Mouse (Mus musculus): ENCODE data around the gene A630095N17Rik. TPM values are rescaled to one million over a fixed set of nuclear protein-coding genes. Genes with fewer than 3 reads are reported as not detected.

Gene A630095N17Rik
- total and polyA plus RNA-seq, 3 experiments: 0.30 to 0.74 (median 0.74) TPM

DNA sequence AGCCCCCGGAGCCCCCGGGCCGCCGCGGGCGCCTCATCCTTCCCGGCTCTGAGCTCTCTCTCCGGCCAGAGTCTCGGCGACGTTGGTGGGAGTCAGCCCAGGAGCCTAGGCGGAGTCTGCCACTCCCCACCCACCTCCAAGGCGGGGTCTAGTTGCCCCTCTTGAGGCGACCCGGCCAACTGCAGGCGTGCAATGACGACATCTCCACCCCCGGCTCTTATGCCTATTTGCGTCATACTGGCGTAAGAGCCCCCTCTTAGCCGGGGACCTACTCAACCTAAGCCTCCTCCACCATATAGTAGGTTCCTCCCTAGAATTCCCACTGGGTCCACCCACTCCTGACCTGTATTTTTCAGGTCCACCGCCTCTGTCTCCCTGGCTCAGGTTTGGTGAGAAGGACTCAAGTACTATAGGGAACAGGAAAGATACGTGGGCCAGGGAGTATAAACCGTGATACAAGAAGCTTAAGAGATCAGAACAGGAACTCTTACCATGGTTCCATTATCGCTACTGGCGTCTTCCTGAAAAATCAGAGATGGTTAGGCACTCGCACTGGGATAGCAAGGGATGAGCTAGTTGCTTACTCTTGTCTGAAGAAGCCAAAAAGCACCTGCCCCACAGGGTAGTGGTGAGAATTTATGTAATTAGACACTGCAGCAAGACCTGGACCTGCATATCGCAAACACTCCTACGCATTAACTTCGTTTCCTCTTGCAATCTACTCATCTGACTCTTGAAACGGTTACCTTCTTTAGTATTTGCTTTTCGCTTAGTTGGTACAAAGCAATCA lies 32.4 kb upstream of the A630095N17Rik start, which contains the start of gene Ptprn:
Gene Ptprn (minus strand): TSS at position 412 of the 790 bp plus-strand sequence.
- no peak for TF ChIP-seq TBP (conservative IDR thresholded peaks at IDR 0.05; ENCODE audit: low read depth, low read length)
- no peak for TF ChIP-seq NELFE (IDR thresholded peaks at IDR 0.05; ENCODE audit: low read depth, low read length)
- TF ChIP-seq MEF2A (IDR thresholded peaks at IDR 0.05; ENCODE audit: borderline replicate concordance, low read depth, low read length): no peak
- TF ChIP-seq USF2 (conservative IDR thresholded peaks at IDR 0.05; ENCODE audit: low read depth, low read length): no peak
- TF ChIP-seq NRF1 (IDR thresholded peaks at IDR 0.05; ENCODE audit: low read depth, low read length): no peak
- no peak for TF ChIP-seq USF1 (IDR thresholded peaks at IDR 0.05; ENCODE audit: low read depth, low read length)
- no peak for TF ChIP-seq RAD21 (IDR thresholded peaks at IDR 0.05; ENCODE audit: low read depth, low read length)
- no peak for TF ChIP-seq CHD2 (IDR thresholded peaks at IDR 0.05; ENCODE audit: low read length)

DNA sequence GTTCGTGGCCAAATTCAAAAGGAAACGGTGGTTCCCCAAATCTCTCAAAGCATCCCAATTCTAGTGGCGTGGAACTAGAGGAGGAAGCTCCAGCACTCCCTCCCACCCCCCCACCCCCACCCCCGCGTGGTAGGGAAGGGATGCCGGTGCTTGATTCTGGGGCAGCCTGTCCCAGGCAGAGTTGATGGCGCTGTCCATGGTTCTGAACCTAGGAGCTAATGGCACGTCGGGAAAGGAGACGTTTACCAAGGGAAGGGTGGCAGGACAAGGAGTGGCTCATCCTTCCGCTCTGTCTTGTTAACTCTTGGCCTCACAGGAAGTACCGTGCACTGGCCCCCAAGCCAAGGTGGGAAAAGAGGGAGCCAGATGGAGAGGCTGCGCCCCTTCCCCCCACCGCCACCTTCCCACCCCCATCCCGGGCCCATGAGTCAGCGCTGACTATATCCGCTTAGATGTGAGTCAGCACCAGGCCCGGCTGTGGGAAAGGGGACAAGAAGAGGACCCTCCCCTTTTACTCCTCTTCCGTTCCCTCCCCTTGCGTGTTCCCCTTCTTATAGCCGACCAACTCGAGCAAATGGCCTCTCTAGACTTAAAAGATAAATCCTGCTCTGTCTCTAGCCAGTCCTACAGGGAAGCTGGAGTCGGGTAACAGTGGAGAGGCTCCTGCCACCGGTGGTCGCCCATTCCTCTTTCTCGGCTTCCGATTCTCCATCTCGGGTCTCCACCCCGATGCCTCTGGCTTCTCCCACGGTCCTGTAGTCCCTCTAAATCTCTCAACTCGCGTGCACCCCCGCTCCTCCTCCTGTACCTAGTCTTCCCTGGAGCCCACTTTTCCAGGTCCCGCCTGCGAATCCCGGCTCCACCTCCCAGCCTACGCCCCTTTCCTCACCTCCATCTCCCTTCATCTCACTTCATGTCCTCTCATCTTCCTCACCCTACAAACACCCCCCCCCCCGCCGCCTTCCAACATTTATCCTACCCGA lies 31.4 kb upstream of the A630095N17Rik start:
- TF ChIP-seq ZC3H11A (IDR thresholded peaks at IDR 0.05; ENCODE audit: low read depth, low read length) (no peak), NRF1 (IDR thresholded peaks at IDR 0.05; ENCODE audit: low read depth, low read length) (no peak), TBP (conservative IDR thresholded peaks at IDR 0.05; ENCODE audit: low read depth, low read length) (no peak), ZKSCAN1 (IDR thresholded peaks at IDR 0.05; ENCODE audit: borderline replicate concordance, low read depth, low read length) (no peak), CHD1 (IDR thresholded peaks at IDR 0.05; ENCODE audit: low read depth, low read length) (no peak), MEF2A (IDR thresholded peaks at IDR 0.05; ENCODE audit: borderline replicate concordance, low read depth, low read length) (no peak), HCFC1 (IDR thresholded peaks at IDR 0.05; ENCODE audit: low read depth, low read length) (no peak), JUN (IDR thresholded peaks at IDR 0.05; ENCODE audit: insufficient read depth, low read depth, low read length) (no peak), SIN3A (IDR thresholded peaks at IDR 0.05; ENCODE audit: low read length) (no peak), MXI1 (IDR thresholded peaks at IDR 0.05; ENCODE audit: low read depth, low read length) (no peak), TCF12 (IDR thresholded peaks at IDR 0.05; ENCODE audit: low read depth, low read length) (no peak), EP300 (IDR thresholded peaks at IDR 0.05; ENCODE audit: low read length) (no peak), USF1 (IDR thresholded peaks at IDR 0.05; ENCODE audit: low read depth, low read length) (no peak), RAD21 (IDR thresholded peaks at IDR 0.05; ENCODE audit: low read depth, low read length) (no peak), ZMIZ1 (IDR thresholded peaks at IDR 0.05; ENCODE audit: low read depth, low read length) (no peak)
- dilution Hi-C loops (cut with MboI; ENCODE audit: extremely low pct_ligation_motif_present, extremely low pct_unique_long_range_greater_than_20kb, low sequenced_read_pairs) (no loop called here), in situ Hi-C loops (cut with MboI; ENCODE audit: low pct_ligation_motif_present, low pct_unique_long_range_greater_than_20kb, low sequenced_read_pairs) (loop anchor here (25.0 kb wide), 1 partner anchor 326 kb away; the partner anchor contains the start of gene Cfap65)
- Histone ChIP-seq H3K4me3 (replicated peaks in 1 of 3; ENCODE audit: low read depth in 2 of 3, low read length in 2 of 3, poor library complexity in 1 of 3) (no peak overlapping the region), H3K27me3 (replicated peaks) (peaks cover 60% of the 10 kb centered on the region), H3K9me3 (replicated peaks; ENCODE audit: low read length) (no peaks in the 10 kb centered on the region), H3K4me1 (ENCODE audit: control insufficient read depth in 1 of 2, insufficient read depth in 2 of 2) (no peaks in the 10 kb centered on the region), H3K9ac (ENCODE audit: insufficient read depth, low read depth) (no peak overlapping the region), H3K79me2 (replicated peaks; ENCODE audit: control insufficient read depth, extremely low read depth, insufficient read depth, poor library complexity, severe bottlenecking) (no peaks in the 10 kb centered on the region), H3K36me3 (replicated peaks in 1 of 2; ENCODE audit: control insufficient read depth in 1 of 2, insufficient read depth in 1 of 2, low read length in 1 of 2) (no peaks in the 10 kb centered on the region), H3K4me2 (ENCODE audit: insufficient read depth, low read depth, poor library complexity, severe bottlenecking) (no peak overlapping the region), H3K27ac (ENCODE audit: insufficient read depth, low read depth) (no peak overlapping the region)
- DNase-seq (ENCODE audit: extremely low read depth): peak; percentile 32

More for the DNA sequence above, 32.4 kb upstream of the A630095N17Rik start, which contains the start of gene Ptprn:
- no peaks in the 10 kb centered on the region for H3K36me3 ChIP-seq (replicated peaks in 1 of 2; ENCODE audit: control insufficient read depth in 1 of 2, insufficient read depth in 1 of 2, low read length in 1 of 2)
- DNase-seq (ENCODE audit: extremely low read depth): no peak
- H3K27ac ChIP-seq (ENCODE audit: insufficient read depth, low read depth): no peak within 1 kb of the TSS
- H3K9me3 ChIP-seq (replicated peaks; ENCODE audit: low read length): no peaks in the 10 kb centered on the region
- no peak within 1 kb of the TSS for H3K4me2 ChIP-seq (ENCODE audit: insufficient read depth, low read depth, poor library complexity, severe bottlenecking)
- in situ Hi-C loops (cut with MboI; ENCODE audit: low pct_ligation_motif_present, low pct_unique_long_range_greater_than_20kb, low sequenced_read_pairs): loop anchor here (25.0 kb wide), 1 partner anchor 327 kb away; the partner anchor contains the start of gene Cfap65
- H3K4me3 ChIP-seq (replicated peaks in 1 of 3; ENCODE audit: low read depth in 2 of 3, low read length in 2 of 3, poor library complexity in 1 of 3): no peak within 1 kb of the TSS
- H3K79me2 ChIP-seq (replicated peaks; ENCODE audit: control insufficient read depth, extremely low read depth, insufficient read depth, poor library complexity, severe bottlenecking): no peaks in the 10 kb centered on the region
- dilution Hi-C loops (cut with MboI; ENCODE audit: extremely low pct_ligation_motif_present, extremely low pct_unique_long_range_greater_than_20kb, low sequenced_read_pairs): no loop called here
- H3K9ac ChIP-seq (ENCODE audit: insufficient read depth, low read depth): no peak within 1 kb of the TSS
- H3K4me1 ChIP-seq (ENCODE audit: control insufficient read depth in 1 of 2, insufficient read depth in 2 of 2): no peaks in the 10 kb centered on the region
- H3K27me3 ChIP-seq (replicated peaks): peaks cover 67% of the 10 kb centered on the region
